Mouse (Mus musculus): ENCODE data around the gene Zkscan6. TPM values are rescaled to one million over a fixed set of nuclear protein-coding genes. Genes with fewer than 3 reads are reported as not detected.

Gene Zkscan6
- polyA plus RNA-seq, 1 experiment: 4.8 TPM

DNA sequence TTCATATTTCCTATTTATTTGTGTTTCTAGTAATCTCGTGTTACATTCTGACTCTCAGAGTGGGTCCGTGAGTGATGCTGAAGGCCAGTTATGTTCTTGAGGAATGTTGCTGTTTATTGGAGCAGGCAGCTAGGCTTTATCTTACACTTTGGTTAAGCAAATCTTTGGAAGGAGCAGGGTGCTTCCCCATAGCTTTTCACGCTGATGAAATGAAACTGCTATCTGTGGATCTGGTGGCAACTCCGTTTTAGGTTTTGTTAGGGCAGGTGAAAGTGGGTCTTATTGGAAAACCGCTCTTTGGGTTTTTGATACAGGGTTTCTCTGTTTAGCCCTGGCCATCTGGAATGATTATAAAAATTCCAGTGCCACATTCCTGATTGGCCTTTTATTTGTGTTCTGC lies 5.1 kb downstream of the Zkscan6 start:
- DNase-seq (ENCODE audit: low read depth): no peak

GRCm38 (mm10) chr11:65814381-65814780 lies 7.4 kb downstream of the Zkscan6 start:
- no peak for DNase-seq (ENCODE audit: low read depth)

- DNase-seq (ENCODE audit: low read depth): no peak
Measured at GRCm38 (mm10) chr11:65816237-65816636, 9.3 kb downstream of the Zkscan6 start.

DNA sequence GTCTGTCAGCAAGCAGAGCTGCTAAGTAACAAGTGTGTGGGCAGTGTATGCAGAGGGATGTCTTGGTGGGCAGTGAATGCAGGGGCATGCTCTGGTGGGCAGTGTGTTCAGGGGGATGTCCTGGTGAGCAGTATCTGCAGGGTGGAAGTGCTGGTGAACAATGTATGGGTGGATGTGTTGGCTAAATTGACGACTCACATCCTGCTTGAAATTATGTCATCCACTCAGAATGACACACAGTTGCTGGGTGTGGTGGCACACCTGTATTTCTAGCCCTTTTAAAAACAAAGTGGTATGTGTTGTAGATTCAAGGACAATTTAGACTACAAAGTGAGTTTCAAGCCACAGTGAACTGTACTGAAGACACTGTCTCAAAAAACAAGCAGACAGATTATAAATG lies 11.2 kb downstream of the Zkscan6 start:
- no peak for DNase-seq (ENCODE audit: low read depth)

- no peak for DNase-seq (ENCODE audit: low read depth)
Measured at GRCm38 (mm10) chr11:65820280-65820679, 13.3 kb downstream of the Zkscan6 start.

- no peak for DNase-seq (ENCODE audit: low read depth)
Measured at GRCm38 (mm10) chr11:65820877-65821276, 13.9 kb downstream of the Zkscan6 start.

DNA sequence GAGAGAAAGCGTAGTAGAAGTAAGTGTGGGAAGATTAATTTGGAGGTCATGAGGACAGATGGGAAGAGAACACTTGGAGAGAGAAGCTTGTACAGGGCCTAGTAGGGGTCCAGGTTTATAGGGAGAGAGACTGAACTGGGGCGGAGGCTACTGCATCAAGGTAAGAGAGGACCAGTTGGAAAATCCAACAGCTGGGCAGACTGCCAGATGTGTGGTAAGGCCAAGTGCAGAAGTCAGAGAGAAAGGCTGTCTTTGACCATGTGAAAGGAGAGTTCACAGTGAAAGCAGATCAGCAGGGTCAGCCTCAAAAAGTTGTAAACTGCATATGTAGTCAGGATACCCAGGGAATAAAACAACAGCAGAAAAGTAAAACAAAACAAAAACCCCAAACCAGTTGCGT lies 17.6 kb downstream of the Zkscan6 start:
- no peak for DNase-seq (ENCODE audit: low read depth)

DNA sequence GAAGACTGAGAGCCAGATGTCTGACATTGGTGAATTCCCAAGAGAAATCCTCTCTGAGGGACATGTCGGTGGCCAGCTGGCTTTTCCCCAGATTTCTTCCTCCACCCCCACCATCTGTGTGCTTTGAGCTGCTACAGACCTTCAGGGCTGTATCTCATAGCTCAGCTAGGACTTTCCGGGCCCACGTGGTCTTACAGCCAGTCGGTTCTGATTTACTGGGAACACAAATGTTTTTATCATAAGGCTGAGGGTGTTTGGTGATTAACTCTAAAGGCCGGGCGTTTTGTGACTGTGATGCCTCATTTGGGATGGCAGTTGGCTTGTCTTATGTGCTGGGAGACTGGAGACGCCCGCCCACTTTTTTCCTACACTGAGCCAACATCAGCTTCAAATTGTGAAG lies 32.0 kb downstream of the Zkscan6 start:
- no peak for DNase-seq (ENCODE audit: low read depth)

DNA sequence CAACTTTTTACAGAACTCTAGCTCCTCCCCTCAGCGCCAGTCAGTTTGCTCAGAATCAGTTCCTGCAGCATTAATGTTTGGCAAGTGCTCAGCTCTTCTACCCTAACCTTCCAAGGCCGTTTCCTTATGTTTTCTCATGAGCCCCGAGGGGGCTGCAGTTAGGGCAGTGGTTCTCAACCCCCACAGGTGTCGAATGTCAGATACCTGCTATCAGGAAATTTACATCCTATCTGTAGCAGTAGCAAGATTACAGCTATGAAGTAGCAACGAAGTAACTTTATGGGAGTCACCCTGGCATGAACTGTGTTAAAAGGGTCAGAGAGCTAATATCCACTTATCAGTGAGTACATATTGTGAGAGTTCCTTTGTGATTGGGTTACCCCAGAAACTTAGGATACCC lies 39.5 kb downstream of the Zkscan6 start:
- DNase-seq (ENCODE audit: low read depth): no peak

DNA sequence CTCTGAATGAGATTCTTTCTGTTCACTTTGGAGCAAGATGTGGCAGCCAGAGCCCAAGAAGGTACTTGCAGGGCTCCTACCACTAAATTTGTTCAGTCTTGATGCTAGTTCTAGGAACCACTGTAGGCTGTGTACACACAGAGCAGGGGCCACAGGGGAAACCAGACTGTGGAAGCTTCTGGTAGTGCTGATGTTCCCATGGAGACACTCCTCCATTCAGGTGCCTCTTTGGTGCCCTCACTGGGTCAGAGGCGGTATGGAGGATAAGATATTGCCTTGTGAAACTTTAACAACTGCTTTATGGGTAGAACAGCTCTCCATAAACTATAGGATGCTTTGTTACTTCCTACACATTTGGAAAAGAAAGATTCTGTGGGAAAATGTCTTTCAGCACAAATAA lies 45.1 kb downstream of the Zkscan6 start:
- DNase-seq (ENCODE audit: low read depth): no peak

DNA sequence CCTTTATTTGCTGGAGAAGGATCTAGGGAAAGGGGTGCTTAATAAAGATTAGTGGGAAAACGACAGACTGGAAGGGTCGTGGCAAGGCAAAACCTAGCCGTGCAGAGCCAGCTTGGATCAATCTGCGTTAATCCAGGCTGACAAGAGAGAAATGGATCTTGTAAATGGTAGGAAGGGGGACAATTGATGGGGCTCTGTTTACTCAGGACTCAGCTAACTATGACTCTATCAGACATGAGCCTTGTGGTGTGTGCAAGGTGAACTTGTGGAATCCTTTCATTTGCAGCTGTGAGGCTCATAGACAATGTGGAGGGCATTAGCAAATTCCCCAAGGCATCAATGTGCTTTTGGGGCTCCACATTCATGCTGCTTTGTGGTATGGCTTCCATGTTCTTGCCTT lies 54.5 kb downstream of the Zkscan6 start:
- no peak for DNase-seq (ENCODE audit: low read depth)

DNA sequence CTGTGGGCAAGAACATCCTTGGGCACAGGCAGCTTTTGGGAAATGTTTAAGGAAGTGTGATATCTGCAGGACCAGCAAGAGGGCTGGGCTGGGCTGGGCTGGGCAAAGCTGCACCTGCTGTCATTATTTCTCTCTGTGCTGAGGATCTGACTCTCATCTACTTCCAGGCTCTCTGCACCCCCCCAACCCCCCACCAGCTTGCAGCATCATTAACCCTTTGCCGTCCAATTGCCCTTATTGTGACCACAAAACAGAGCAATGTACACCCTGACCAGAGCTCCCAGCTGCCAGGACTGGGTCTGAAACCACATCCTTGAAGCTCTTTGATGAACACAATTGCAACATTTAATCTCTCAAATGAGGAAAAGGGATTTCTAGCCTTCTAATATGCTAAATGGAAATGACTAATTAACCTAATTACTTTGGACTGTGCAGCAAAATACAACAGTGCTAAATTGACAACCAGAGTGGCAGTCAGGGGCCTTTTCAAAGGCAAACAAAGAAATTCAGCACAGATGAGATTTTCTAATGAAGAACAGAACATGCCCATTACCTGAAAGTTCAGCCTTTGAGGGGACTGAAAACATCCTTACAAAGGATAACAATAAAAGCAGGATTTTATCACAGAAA lies 70.3 kb downstream of the Zkscan6 start:
- DNase-seq (ENCODE audit: low read depth): no peak

Other genes with a start within 250 kb of the Zkscan6 start
- 28.8 and 29.1 TPM in 2 replicates for gene Map2k4, start 18.9 kb upstream of the Zkscan6 start, polyA plus RNA-seq (2012; rRNA removed)

Data from gonadal fat pad, adult 2 months (tissue).